Mouse (Mus musculus) 3134 (cell line): Measurements from ENCODE around the gene Rab4a.

ENCODE experiments used
- DNase-seq: peaks from one replicate; pipeline ENCODE4 v3.0.0-alpha.2; 2011; ENCODE audit warnings: low spot score; ENCODE audit not compliant: insufficient read length; ENCODE audit errors: extremely low read depth

The Rab4a gene

DNA sequence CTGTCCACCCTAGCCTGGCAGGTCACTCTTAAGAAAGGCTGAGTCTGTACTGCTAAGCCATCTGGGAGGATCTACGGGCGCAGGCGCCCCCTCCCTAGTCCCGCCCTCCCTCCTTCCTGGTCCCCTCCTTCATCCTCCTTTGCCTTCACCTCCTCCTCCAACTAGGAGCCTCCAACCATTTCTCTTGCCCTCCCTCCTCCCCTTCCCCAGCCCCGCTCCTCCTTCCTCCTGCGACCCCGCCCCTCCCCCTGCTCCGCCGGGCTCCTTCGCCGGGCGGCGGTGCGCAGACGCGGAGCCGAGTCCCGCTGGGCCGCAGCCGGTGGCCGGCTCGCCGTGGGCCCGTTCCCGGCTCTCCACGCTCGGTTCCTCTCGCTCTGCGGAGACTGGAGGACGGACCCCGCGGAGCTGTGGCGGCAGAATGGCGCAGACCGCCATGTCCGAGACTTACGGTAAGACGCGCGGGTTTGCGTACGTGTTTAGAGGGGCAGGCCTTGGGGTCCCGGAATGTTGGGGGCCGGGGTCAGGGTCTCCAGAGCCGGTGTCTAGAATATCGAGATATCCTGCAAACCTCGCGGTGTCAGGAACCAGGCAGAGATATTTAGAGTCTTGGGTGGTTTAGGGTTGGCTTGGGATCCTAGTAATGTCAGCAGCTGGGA is at the start of gene Rab4a:
Rab4a (plus strand) TSS at position 268 of the 656 bp plus-strand sequence.
- peak; percentile 88 for DNase-seq

DNA sequence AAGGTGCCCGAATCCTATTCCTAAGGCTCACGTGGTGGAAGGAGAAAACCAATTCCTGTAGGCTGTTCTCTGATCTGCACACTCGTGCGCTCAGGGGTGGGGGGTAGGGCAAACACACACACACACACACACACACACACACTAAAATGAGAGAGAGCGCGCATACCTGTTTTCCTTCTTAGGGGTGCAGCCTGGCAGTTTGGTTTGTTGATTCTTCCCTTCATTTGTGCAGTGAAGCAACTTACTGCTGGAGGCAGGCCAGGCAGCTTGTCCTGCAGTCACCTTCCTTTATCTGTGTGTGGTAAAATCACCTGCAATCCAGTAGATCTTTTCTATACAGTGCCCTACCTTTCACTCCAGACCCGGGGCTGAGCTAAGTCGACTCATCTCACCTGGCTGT is 48.9 kb upstream of the Rab4a start:
- DNase-seq = no peak

DNA sequence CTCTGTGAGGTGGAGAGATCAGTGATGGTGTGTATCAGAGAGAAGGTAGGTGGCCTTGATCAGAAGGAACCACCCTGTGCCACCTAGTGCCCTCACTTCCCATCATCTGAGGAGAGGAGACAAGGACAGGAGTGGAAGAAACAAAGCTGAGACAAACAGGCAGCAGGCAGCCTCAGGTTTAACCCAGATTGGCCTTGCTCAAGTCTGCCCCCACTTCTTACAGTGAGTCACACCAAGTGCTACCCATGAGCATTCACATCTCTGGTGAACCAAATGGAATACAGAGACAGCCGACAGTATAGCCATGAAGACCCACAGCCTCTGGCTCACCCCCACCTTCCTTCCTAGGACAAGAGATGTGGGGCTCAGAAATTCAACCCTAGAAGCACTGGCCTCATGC is 46.9 kb upstream of the Rab4a start:
- no peak for DNase-seq

DNA sequence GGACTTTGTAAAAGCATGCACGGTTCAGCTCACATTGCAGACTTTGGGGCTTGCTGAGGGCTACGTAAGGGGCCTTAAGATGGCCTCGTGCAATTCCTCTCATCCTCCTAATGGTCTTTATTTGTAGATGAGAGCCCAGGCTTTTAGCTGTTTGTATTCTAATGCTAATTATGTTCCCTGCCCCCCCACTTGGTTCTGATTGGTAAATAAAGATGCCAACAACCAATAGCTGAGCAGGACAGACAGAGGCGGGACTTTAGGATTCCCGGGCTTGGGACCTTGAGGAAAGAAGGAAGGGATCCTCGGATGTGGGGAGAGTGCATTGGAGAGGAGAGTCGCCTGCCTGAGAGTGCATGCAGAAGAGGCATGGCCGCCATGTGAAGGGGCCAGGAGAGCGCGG is 45.9 kb upstream of the Rab4a start:
- DNase-seq = no peak

DNA sequence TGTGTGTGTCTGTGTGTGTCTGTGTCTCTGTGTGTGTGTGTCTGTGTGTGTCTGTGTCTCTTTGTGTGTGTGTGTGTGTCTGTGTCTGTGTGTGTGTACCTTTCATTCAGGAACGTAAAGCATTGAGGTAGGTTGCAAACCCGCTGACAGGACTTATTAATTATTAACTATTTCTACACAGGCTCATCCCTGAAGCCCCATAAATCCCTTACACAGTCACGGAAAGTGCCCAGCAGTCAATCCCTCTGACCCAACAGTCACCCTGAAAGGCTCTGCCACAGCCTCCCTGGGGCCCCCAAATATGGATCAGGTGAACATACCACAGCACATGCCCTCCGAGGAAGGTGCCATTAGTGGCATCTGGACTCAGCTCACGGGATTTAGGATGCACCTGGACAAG is 45.2 kb upstream of the Rab4a start:
- DNase-seq = no peak

DNA sequence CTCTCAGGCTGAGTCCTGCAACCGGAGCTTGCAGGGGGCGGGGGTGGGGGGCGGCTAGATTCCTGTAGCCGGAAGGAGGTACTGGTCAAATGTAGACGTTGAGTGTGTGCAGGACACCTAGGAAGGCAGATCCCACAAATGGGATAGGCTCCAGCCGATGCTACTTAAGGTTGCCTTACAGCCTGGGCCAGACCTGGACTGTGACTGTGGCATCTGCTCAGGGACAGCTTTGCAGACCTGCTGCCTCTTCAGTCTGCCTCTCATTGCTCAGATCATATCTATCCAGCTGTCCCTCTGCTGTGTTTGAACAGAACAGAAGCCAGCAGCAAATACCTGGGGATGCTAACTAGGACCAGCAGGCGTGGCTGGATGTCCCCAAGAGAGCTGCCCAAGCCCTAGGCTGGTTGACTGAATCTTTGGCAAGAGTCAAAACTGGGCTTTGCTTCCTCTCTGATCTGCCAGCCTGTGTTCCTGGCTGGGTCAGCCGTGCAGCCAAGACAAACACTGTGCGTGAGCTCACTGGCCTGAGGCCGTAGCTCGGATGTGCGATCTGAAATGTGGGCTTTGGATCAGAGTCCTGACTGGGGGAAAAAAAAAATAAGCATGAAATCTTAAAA is 44.4 kb upstream of the Rab4a start:
- peak; percentile 73 for DNase-seq

DNA sequence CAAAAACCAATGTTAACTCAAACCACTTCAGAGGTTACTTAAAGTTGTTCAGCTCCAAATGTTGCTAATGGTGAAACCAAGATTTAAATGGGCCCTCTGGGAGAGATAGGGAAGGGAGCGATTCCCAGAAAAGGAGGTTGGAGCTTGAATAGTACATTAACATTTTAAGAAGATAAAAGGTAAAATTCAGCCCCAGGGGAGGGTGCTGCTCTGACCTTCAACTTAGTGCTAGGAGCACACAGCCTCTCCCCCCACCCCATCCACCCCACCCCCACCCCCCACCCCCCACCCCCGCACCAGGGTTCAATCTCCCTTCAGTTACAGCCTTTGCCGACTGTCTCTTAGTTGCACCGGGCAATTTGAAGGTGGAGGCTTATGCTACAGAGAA is 43.9 kb upstream of the Rab4a start:
- DNase-seq = no peak

DNA sequence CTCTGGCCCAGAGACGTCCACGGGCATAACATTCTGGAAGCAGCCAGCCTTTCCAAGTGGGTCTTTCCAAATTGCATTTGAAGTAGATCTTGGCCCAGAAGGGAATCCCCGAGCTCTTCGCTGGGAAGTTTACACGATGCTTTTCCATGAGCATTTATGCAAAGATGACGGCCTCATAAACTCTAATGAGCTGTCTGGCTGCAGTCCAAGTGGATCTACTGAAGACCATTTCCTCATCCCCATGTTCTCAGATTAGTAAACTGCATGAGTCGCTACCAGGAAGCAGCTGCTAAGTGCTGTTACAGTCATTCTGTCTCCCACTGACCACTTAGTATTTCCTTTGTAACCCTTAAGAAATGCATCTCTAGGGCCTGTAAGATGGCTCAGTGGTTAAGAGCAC is 42.4 kb upstream of the Rab4a start:
- DNase-seq = no peak

DNA sequence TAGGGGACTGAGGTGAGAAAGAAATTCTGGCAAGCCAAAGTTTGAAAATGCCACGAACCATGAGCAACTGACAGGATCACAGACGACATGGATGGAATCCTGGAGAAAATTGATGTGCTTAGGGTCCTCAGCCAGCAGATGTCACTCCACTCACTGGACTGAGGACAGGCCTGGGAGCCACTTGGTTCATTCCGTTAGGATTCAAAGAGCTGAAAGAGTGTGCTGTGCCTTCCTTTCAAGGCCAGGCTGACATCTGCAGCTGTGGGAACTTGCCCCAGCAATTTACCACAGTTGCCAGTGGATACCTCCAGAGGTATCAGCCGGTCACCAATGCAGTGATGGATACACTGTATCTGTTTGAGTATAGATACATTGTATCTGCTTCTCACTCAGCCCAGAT is 41.1 kb upstream of the Rab4a start:
- DNase-seq = no peak

DNA sequence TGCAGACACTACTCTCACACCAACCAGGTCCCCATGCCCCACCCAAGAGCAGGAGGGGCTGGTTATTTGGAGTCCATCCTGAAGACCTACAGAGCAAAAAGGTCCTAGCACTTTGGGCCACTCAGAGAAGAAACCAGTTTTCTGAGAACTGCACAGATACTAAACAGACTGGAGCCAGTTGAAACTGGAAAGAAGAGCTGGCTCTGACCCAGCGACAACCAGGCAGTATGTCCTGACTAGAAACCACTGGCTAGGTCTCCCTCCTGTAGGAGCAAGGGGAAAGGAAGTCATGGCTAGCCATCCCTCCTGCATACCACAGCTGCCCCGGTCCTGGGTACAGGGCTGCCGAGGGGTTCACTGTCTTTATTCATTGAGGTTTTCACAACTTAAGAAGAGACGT is 39.3 kb upstream of the Rab4a start:
- DNase-seq = no peak

DNA sequence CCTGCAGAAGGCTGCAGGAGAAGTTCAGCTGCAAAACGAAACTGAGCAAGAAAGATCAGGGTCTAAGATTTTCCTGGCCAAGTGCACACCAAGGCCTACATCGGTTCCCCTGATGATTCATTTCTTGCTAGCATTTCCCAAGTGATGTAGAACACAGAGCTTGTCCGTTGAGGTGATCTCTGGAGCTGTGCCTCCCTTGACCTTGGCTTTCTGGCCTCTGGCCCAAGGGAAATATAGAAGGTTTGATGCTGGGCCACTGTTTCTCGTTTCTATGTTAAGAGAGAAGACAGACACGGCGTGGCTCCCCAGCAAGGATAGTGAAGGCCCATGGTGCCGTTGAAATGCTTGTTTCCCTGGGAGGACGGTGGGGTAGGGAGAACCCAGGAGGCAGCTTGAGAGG is 37.9 kb upstream of the Rab4a start:
- DNase-seq = no peak

DNA sequence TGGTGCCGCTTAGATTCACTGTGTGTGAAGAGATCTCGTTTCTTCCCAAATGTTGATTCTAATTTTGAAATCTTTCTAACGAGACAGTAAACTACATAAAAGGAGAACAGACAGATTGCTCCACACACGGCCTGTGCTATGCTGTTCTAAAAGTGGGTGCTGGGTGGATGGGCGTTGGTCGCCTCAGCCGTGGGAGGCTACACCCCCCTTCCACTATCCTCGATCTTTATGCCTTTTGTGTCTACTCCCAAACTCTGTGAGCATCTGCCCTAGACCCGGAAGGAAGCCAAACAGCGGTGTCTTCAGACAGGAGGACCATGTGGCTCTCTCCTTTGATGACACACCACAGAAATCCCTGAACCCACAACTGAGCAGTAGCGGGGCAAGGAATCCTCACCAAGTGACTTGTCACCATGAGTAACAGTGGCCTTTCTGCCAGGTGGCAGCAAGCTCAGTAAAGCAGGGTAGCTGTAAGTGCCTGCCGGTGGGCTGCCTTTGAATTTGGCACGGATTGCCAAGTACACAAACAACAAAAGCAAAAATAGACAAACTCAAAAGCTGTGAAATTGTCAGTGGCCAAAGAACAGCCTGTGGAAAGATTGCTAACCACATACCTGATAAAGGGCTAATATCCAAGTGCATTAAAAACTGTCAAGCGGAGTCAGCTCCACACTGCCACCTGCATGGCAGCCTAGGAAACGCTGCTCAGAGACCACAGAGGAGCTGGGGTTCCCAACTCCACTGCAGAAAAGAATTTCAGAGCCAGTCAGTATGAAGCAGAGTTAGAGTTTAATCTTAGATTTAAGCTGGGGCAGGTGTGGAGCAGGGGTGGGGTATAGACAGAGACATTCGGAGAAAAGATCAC is 37.1 kb upstream of the Rab4a start:
- peak; percentile 59 for DNase-seq

DNA sequence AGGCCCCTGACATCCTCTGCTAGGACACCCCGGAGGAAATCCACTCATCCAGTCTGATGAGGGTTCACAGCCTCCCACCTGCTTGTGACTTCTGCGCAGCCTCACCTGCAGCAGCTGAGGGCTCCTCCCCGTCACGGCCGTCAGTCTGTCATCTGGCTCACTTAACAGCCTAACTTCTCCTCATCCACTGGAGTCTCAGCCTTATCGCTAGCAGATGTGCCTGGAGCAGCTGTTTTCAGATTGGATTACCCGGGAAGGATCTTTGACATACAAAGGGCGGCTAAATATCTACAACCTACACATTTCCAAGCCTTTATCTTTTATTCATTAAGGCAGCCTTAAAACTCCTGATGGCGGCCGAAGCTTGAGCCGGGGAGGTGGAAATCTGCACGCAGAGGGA is 32.3 kb upstream of the Rab4a start:
- DNase-seq = no peak

DNA sequence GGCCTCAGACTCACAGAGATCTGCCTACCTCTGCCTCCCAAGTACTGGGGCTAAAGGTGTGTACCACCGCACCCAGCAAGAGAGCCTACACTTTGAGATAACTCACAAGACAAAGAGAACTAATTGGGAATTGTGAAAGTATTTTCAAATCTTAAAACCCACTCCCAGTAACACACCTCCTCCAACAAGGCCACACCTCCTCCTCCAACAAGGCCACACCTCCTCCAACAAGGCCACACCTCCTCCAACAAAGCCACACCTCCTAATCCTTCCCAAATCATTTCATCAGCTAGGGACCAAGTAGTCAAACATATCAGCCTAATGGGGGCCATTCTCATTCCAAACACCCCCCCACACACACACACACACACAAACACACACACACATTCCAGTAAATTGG is 31.3 kb upstream of the Rab4a start:
- DNase-seq = no peak

DNA sequence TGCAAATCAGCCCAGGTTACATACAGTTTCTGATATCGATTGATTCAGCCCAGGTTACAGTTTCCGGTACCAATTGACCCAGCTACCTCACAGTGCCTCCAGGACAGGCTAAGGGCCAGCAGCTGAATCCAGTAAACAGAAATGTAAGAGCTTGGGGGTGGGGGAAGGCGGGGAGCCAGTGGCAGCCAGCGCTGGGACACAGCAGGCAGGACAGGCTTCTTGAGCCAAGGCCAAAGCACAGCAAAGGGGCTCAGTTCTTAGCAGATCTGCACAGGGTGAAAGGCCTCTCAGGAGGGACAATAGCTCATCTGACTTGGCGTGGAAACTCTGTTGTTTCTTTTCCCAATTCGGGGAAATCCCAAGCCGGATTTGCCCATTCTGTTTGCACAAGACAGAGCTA is 28.5 kb upstream of the Rab4a start:
- no peak for DNase-seq

DNA sequence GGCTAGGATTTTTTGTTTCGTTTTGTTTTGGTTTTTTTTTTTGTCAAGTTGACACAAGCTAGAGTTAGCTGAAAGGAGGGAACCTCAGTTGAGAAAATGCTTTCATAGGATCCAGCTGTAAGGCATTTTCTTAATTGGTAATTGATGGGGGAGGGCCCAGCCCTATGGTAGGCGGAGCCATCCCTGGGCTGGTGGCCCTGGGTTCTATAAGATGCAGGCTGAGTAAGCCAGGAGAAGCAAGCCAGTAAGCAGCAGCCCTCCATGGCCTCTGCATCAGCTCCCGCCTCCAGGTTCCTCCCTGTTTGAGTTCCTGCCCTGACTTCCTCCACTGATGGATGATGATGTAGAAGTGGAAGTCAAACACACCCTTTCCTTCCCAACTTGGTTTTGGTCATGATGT is 25.3 kb upstream of the Rab4a start:
- DNase-seq = no peak

DNA sequence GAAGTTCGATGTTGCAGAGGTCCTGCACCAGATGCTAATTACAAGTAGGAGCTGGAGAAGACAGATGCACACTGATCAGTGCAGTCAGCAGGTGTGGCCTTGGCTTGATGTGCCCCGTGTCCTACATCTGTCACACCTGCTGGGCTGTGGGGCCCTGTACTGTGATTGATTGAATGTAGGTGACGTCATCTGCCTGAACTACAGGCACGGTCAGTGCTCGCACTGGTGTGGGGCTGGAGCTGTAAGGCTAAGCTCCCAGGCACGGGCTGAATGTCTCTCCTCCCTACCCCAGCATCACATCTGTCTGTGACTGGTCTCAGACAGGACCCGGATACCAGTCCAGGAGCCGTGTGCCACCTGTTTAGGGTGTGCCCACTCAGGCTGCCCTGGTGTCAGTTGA is 24.5 kb upstream of the Rab4a start:
- DNase-seq = no peak

DNA sequence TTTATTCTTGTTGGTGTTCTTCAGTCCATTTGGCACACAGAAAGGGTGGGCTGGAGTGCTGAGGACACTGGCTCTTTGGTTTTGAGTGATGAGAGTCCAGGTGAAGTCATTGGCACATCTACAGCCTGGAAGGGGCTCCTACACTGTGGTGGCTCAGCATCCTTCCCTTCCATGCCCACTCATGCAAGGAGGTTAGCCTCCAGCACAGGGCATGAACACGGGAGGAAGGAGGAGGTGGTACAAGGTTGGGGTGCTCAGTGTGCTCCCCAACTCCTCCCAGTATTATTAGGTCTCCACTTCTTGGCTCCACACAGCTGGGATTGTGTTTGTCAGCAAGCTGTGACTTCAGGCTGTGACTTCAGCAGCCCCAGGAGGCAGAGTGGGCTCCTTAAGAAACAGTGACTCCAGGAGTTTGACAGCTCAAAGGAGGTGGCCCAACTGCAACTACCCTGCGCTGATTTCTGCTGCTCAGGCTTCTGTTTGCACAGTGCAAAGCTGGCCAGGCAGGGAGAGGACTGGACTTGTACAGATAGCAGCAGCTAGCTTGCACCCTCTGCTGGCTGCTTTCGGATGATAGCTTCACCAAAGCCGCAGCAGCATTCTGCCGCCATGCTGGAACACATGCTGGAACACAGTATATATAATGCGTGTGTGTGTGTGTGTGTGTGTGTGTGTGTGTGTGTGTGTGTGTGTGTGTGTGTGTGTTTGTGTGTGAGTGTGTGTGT is 22.1 kb upstream of the Rab4a start:
- DNase-seq = peak; percentile 46

DNA sequence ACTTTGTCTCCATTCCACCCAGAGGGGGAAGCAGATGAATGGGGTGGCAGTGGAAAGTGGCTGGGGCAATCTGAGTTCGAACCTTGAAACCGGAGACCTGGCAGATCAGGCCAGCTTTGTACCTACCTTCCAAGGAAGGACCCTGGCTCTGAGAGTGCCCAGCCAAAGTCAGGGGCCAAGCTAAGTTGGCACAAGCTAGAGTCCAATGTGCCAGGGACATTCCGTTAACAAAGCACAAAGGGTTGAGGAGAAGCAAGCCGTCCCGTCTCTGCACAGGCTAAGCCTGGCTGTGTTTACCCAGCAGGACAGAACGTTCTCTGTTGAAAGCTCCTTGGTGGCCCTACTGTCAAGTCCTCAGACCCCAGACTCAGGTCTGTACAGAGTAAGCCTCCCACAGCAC is 19.6 kb upstream of the Rab4a start:
- DNase-seq = no peak

DNA sequence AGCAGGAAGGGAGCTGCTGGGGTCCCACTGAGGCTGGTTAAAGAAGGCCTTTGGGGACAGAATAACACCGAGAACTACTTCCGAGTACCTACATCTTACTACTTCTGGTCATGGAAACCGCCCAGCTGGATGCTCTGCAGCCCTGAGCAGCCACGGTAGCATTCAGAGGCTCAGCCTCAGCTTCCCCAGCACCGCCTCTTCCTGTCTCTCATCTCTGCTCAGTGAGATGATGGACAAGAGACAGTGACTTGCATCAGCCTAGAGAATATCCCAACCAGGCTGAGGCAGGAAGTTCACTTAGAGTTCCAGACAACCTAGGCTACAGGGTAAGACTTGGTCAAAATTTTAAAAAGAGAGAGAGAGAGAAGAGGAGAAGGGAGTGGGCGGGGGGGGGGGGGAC is 19.1 kb upstream of the Rab4a start:
- no peak for DNase-seq

DNA sequence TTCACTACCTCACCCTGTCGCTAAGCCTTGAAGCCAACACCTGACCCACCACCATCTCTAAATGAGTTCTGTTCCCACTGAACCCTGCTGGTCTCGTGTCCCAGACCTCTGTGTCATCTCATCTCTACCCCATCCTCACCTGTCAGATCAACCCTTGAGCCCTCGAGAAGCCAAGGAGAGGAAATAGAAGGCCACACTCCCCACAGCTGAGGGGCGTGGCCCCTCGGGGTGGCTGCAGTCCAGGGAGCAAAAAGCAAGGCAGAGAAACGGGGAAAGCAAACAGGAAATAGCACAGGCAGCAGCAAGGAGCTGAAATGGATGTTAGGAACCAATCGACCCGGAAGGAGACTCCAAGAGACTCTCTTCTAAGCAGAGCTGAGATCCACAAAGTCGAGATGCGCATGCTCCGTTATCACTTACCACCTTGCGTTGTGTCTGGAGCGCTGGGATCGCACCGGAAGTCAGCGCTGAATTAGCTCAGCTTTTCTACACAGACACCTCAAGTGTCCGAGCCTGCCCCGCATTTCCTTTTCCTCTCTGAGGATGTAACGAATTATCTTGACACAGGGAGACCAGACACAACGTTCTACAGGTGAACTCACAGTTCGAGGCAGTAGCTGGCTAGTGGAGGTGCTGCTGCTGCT is 18.4 kb upstream of the Rab4a start:
- DNase-seq = no peak
